In genomic region chr12:86104297-86104696, GRCm38 (mm10) we compare ENCODE assay signal across 9 mouse cellular contexts. TPM values are rescaled to one million over a fixed set of nuclear protein-coding genes. Genes with fewer than 3 reads are reported as not detected.
DNase-seq lines count a peak whose midpoint lies in the region; ATAC-seq and TF ChIP-seq lines count a peak whose summit lies in the region.
"Had no signal": no experiment of that assay in that cellular context is flagged by ENCODE, and none has a peak within 500 bp of the region (broad histone marks: within the 10 kb centered on the region; RNA-seq: fewer than 3 reads in every experiment).

No protein-coding gene starts in this region.

- H3K36me3 ChIP-seq in heart, embryonic 12.5 days = peaks cover 10% of the 10 kb centered on the region; the same call in 1 of the 2 replicates
- no peaks in the 10 kb centered on the region for H3K36me3 ChIP-seq in kidney, postnatal 0 days (ENCODE audit: insufficient read depth, low read length)
- H3K36me3 ChIP-seq in neural tube, embryonic 15.5 days = no peaks in the 10 kb centered on the region

- peak overlapping the region; percentile 61 for H3K9ac ChIP-seq in heart, embryonic 12.5 days
- H3K9ac ChIP-seq in kidney, postnatal 0 days (ENCODE audit: low read depth, low read length) = no peak overlapping the region
- no peak overlapping the region for H3K9ac ChIP-seq in neural tube, embryonic 15.5 days (replicated peaks)
- H3K9ac ChIP-seq: midbrain, embryonic 12.5 days had no signal

- no peaks in the 10 kb centered on the region for H3K27me3 ChIP-seq in heart, embryonic 12.5 days (replicated peaks)
- no peaks in the 10 kb centered on the region for H3K27me3 ChIP-seq in kidney, postnatal 0 days (ENCODE audit: insufficient read depth, low read length)
- no peaks in the 10 kb centered on the region for H3K27me3 ChIP-seq in neural tube, embryonic 15.5 days (replicated peaks)
- no peaks in the 10 kb centered on the region for H3K27me3 ChIP-seq in cerebellum, adult 2 months (ENCODE audit: control insufficient read depth, insufficient read depth, low read length)
- H3K27me3 ChIP-seq: midbrain, embryonic 12.5 days had no signal

- WGBS in heart, embryonic 12.5 days = 46% methylated on average over 11 of the region's 11 CpGs
- 63% methylated on average over 11 of the region's 11 CpGs for WGBS in kidney, postnatal 0 days
- 82% methylated on average over 11 of the region's 11 CpGs for WGBS in neural tube, embryonic 15.5 days
- 82% methylated on average over 11 of the region's 11 CpGs for WGBS in cerebellum, adult 2 months

- no peaks in the 10 kb centered on the region for H3K9me3 ChIP-seq in heart, embryonic 12.5 days (replicated peaks)
- H3K9me3 ChIP-seq in kidney, postnatal 0 days (replicated peaks; ENCODE audit: low read length) = no peaks in the 10 kb centered on the region
- no peaks in the 10 kb centered on the region for H3K9me3 ChIP-seq in neural tube, embryonic 15.5 days (replicated peaks)
- H3K9me3 ChIP-seq: midbrain, embryonic 12.5 days had no signal

- H3K4me3 ChIP-seq in layer of hippocampus, adult 2 months = no peak overlapping the region
- no peak overlapping the region for H3K4me3 ChIP-seq in heart, embryonic 12.5 days
- no peak overlapping the region for H3K4me3 ChIP-seq in kidney, postnatal 0 days (replicated peaks; ENCODE audit: low read depth, low read length)
- no peak overlapping the region for H3K4me3 ChIP-seq in neural tube, embryonic 15.5 days (replicated peaks)
- no peak overlapping the region for H3K4me3 ChIP-seq in cerebellum, adult 2 months (replicated peaks; ENCODE audit: insufficient read depth, low read depth, low read length)
- H3K4me3 ChIP-seq: midbrain, embryonic 12.5 days had no signal

- DNase-seq in layer of hippocampus, adult 2 months (ENCODE audit: low spot score in 2 of 2) = no peak
- DNase-seq in layer of hippocampus, adult 11-12 months (ENCODE audit: low spot score) = no peak
- DNase-seq in kidney, postnatal 0 days (ENCODE audit: low spot score) = peak; percentile 56
- no peak for DNase-seq in cerebellum, adult 2 months
- no peak for DNase-seq in thymus, postnatal 14 days
- no peak for DNase-seq in urinary bladder, postnatal 36 days (ENCODE audit: low spot score in 2 of 2)

- no peak for TF ChIP-seq POLR2A in cerebellum, adult 2 months (IDR thresholded peaks at IDR 0.05; ENCODE audit: borderline replicate concordance, insufficient read depth, low read length)

- no peak for TF ChIP-seq CTCF in layer of hippocampus, adult 2 months (conservative IDR thresholded peaks at IDR 0.05)
- TF ChIP-seq CTCF in kidney, postnatal 0 days (IDR thresholded peaks at IDR 0.05; ENCODE audit: low read depth) = no peak
- no peak for TF ChIP-seq CTCF in cerebellum, adult 2 months (IDR thresholded peaks at IDR 0.05; ENCODE audit: borderline replicate concordance, insufficient read depth, low read depth, low read length)

- H3K27ac ChIP-seq in layer of hippocampus, adult 2 months = peak overlapping the region; percentile 84
- peak overlapping the region; percentile 97 for H3K27ac ChIP-seq in heart, embryonic 12.5 days (ENCODE audit: poor library complexity, severe bottlenecking)
- H3K27ac ChIP-seq in kidney, postnatal 0 days = peak overlapping the region; percentile 63
- peak overlapping the region; percentile 33; the same call in 1 of the 2 replicates for H3K27ac ChIP-seq in neural tube, embryonic 15.5 days (replicated peaks)
- no peak overlapping the region; the same call in 1 of the 2 replicates for H3K27ac ChIP-seq in cerebellum, adult 2 months (ENCODE audit: insufficient read depth, low read length)

- peak overlapping the region; percentile 40 for H3K4me2 ChIP-seq in heart, embryonic 12.5 days
- no peak overlapping the region for H3K4me2 ChIP-seq in kidney, postnatal 0 days (ENCODE audit: low read length)
- H3K4me2 ChIP-seq in neural tube, embryonic 15.5 days = no peak overlapping the region
- H3K4me2 ChIP-seq: midbrain, embryonic 12.5 days had no signal

- peaks cover 54% of the 10 kb centered on the region for H3K4me1 ChIP-seq in heart, embryonic 12.5 days (replicated peaks)
- peaks cover 12% of the 10 kb centered on the region; the same call in 1 of the 2 replicates for H3K4me1 ChIP-seq in kidney, postnatal 0 days (replicated peaks; ENCODE audit: insufficient read depth, low read length)
- H3K4me1 ChIP-seq in neural tube, embryonic 15.5 days = peaks cover 18% of the 10 kb centered on the region
- H3K4me1 ChIP-seq in cerebellum, adult 2 months (ENCODE audit: control insufficient read depth, insufficient read depth, low read length) = no peaks in the 10 kb centered on the region

- peak; percentile 81 for ATAC-seq in heart, embryonic 12.5 days (ENCODE audit: insufficient number of reproducible peaks, low FRiP score)
- no peak for ATAC-seq in kidney, postnatal 0 days (replicated peaks; ENCODE audit: low FRiP score, low read depth)
- no peak for ATAC-seq in neural tube, embryonic 15.5 days (ENCODE audit: low FRiP score)

RNA-seq across cellular contexts. Expression of gene Ift43, which starts 22.0 kb away (rescaled TPM):
- 10 to 100 TPM; 14.5 to 14.8 TPM for total RNA-seq in layer of hippocampus, adult 2 months (2021)
- polyA plus RNA-seq in heart, embryonic 12.5 days (2016; fragmentation: Nextera tagmentation; extraction: Ambion mirVana) = 113 and 118 TPM in 2 replicates
- 87.0 and 87.3 TPM in 2 replicates for polyA plus RNA-seq in kidney, postnatal 0 days (2015; fragmentation: Nextera tagmentation; extraction: Ambion mirVana)
- 35.2 and 40.1 TPM in 2 replicates for polyA plus RNA-seq in neural tube, embryonic 15.5 days (2015; fragmentation: Nextera tagmentation; extraction: Ambion mirVana)
- polyA plus RNA-seq in cerebellum, adult 2 months (2012; rRNA removed) = 33.7 and 34.9 TPM in 2 replicates

RNA-seq across cellular contexts. Expression of gene Tgfb3, which starts 25.5 kb away (rescaled TPM):
- 10 to 100 TPM; 15.8 to 16.5 TPM for total RNA-seq in layer of hippocampus, adult 2 months (2021)
- polyA plus RNA-seq in heart, embryonic 12.5 days (2016; fragmentation: Nextera tagmentation; extraction: Ambion mirVana) = 24.2 and 24.5 TPM in 2 replicates
- 16.6 and 19.3 TPM in 2 replicates for polyA plus RNA-seq in kidney, postnatal 0 days (2015; fragmentation: Nextera tagmentation; extraction: Ambion mirVana)
- polyA plus RNA-seq in neural tube, embryonic 15.5 days (2015; fragmentation: Nextera tagmentation; extraction: Ambion mirVana) = 5.8 and 9.8 TPM in 2 replicates
- polyA plus RNA-seq in cerebellum, adult 2 months (2012; rRNA removed) = 15.2 and 15.7 TPM in 2 replicates
